Mouse (Mus musculus): ENCODE measurements around the gene Neu1. TPM values are rescaled to one million over a fixed set of nuclear protein-coding genes. Genes with fewer than 3 reads are reported as not detected.

Gene Neu1
- polyA plus RNA-seq, 1 experiment, result 13.6 TPM

DNA sequence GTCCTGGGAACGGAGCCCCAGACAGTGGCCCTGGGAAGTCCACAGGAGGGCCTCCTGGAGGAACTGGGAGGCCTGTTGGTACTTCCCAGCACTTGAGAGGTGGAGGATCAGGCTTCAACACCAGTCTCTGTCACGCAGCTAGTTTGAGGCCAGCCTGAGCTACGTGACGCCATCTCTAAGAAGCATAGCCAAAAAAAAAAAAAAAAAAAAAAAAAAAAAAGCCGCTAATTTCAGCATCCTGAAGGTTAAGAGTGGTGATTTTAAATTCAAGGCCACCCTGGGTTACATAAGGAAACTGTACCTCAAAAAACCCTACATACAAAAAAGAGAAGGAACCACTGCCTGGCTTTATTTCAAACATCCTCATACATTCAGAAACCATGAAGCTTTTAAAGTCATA lies 6.8 kb upstream of the Neu1 start:
- Histone ChIP-seq H3K27ac (ENCODE audit: insufficient read depth, low read length) (no peak overlapping the region), H3K27me3 (ENCODE audit: control insufficient read depth, insufficient read depth, low read length, poor library complexity, severe bottlenecking) (no peaks in the 10 kb centered on the region), H3K9me3 (replicated peaks; ENCODE audit: control insufficient read depth, insufficient read depth, low read length, poor library complexity, severe bottlenecking) (no peaks in the 10 kb centered on the region), H3K4me1 (ENCODE audit: control insufficient read depth, insufficient read depth, low read length) (no peaks in the 10 kb centered on the region), H3K36me3 (ENCODE audit: control insufficient read depth, insufficient read depth, low read length, poor library complexity, severe bottlenecking) (no peaks in the 10 kb centered on the region), H3K4me3 (ENCODE audit: low read depth, low read length) (no peak overlapping the region), H3K9ac (ENCODE audit: low read depth, poor library complexity, severe bottlenecking) (no peak overlapping the region)
- TF ChIP-seq POLR2A (IDR thresholded peaks at IDR 0.05; ENCODE audit: insufficient read depth, low read length) (no peak), CTCF (IDR thresholded peaks at IDR 0.05; ENCODE audit: low read depth, low read length) (no peak), EP300 (IDR thresholded peaks at IDR 0.05; ENCODE audit: insufficient read depth, low read depth, low read length) (no peak)

DNA sequence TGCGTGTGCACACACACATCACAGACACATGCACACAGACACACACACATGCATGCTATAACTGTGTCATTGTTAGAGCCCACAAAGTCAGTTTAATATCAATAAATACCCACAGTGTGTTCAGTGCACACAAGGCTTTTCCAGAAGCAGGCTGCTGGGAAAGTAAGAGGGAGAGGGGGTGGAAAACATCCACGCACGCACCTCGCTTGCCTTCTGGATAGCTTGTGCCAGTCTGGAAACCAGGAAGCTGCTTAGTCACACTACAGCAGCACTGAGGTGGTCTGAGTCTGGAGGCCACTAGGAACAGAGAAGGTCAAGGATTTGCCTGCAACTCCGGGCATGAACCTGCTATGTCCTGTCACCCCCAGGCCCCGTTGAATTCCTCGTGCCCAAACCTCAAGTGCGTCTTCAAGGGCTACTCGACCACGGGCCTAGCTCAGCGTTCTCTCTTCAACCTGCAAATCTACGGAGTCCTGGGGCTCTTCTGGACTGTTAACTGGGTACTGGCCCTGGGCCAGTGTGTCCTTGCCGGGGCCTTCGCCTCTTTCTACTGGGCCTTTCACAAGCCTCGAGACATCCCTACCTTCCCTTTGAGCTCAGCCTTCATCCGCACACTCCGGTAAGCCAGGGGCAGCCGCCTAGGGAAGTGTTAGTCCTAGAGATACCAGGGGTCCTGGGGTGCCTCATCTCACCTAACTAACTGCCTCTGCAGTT lies 3.6 kb upstream of the Neu1 start:
- H3K27me3 ChIP-seq (ENCODE audit: control insufficient read depth, insufficient read depth, low read length, poor library complexity, severe bottlenecking), result no peaks in the 10 kb centered on the region
- no peaks in the 10 kb centered on the region for H3K36me3 ChIP-seq (ENCODE audit: control insufficient read depth, insufficient read depth, low read length, poor library complexity, severe bottlenecking)
- TF ChIP-seq CTCF (IDR thresholded peaks at IDR 0.05; ENCODE audit: low read depth, low read length), result no peak
- no peak for TF ChIP-seq POLR2A (IDR thresholded peaks at IDR 0.05; ENCODE audit: insufficient read depth, low read length)
- no peak for TF ChIP-seq EP300 (IDR thresholded peaks at IDR 0.05; ENCODE audit: insufficient read depth, low read depth, low read length)
- 0 out of 2 replicates have a peak overlapping the region, but pooled peaks have one; percentile 50 for H3K4me3 ChIP-seq (ENCODE audit: low read depth, low read length)
- peak overlapping the region; percentile 15; the same call in 1 of the 2 replicates for H3K9ac ChIP-seq (ENCODE audit: low read depth, poor library complexity, severe bottlenecking)
- H3K4me1 ChIP-seq (ENCODE audit: control insufficient read depth, insufficient read depth, low read length), result no peaks in the 10 kb centered on the region
- H3K27ac ChIP-seq (ENCODE audit: insufficient read depth, low read length), result no peak overlapping the region
- H3K9me3 ChIP-seq (replicated peaks; ENCODE audit: control insufficient read depth, insufficient read depth, low read length, poor library complexity, severe bottlenecking), result no peaks in the 10 kb centered on the region

DNA sequence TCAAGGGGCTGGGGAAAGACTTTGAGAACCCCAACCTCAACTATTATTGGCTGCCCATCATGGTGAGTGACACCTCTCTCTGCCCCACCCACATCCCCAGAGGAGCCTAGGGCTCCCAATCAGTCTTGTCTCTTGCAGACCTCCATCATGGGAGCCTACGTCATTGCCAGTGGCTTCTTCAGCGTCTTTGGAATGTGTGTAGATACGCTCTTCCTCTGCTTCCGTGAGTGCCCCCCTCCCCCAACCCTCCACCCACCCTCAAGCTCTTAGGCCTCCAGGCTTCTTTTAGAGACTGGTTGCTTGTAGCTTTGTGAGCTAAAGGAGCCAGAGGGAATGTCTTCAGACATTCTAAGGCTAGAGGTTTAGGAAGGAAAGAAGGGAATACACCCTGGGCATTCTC lies 2.2 kb upstream of the Neu1 start:
- no peaks in the 10 kb centered on the region for H3K27me3 ChIP-seq (ENCODE audit: control insufficient read depth, insufficient read depth, low read length, poor library complexity, severe bottlenecking)
- TF ChIP-seq EP300 (IDR thresholded peaks at IDR 0.05; ENCODE audit: insufficient read depth, low read depth, low read length) (no peak), CTCF (IDR thresholded peaks at IDR 0.05; ENCODE audit: low read depth, low read length) (no peak), POLR2A (IDR thresholded peaks at IDR 0.05; ENCODE audit: insufficient read depth, low read length) (no peak)
- no peak overlapping the region for H3K4me3 ChIP-seq (ENCODE audit: low read depth, low read length)
- H3K4me1 ChIP-seq (ENCODE audit: control insufficient read depth, insufficient read depth, low read length), result no peaks in the 10 kb centered on the region
- H3K9me3 ChIP-seq (replicated peaks; ENCODE audit: control insufficient read depth, insufficient read depth, low read length, poor library complexity, severe bottlenecking), result no peaks in the 10 kb centered on the region
- no peak overlapping the region for H3K9ac ChIP-seq (ENCODE audit: low read depth, poor library complexity, severe bottlenecking)
- no peak overlapping the region for H3K27ac ChIP-seq (ENCODE audit: insufficient read depth, low read length)
- H3K36me3 ChIP-seq (ENCODE audit: control insufficient read depth, insufficient read depth, low read length, poor library complexity, severe bottlenecking), result no peaks in the 10 kb centered on the region

DNA sequence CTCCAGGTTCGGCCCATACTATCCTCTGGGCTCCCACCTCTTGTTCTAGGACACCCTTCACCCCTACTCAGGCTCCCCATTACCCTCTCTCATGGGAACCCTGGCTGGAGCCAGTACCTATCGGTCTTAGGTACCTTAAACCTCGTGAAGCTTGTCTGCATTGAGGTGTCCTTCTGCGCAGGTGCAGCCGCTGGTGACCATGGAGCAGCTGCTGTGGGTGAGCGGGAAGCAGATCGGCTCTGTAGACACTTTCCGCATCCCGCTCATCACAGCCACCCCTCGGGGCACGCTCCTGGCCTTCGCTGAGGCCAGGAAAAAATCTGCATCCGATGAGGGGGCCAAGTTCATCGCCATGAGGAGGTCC lies 664 bp downstream of the Neu1 start:
- Histone ChIP-seq H3K4me1 (ENCODE audit: control insufficient read depth, insufficient read depth, low read length) (peaks cover 2% of the 10 kb centered on the region), H3K27ac (ENCODE audit: insufficient read depth, low read length) (no peak overlapping the region), H3K27me3 (ENCODE audit: control insufficient read depth, insufficient read depth, low read length, poor library complexity, severe bottlenecking) (no peaks in the 10 kb centered on the region), H3K36me3 (ENCODE audit: control insufficient read depth, insufficient read depth, low read length, poor library complexity, severe bottlenecking) (no peaks in the 10 kb centered on the region), H3K9me3 (replicated peaks; ENCODE audit: control insufficient read depth, insufficient read depth, low read length, poor library complexity, severe bottlenecking) (no peaks in the 10 kb centered on the region), H3K9ac (ENCODE audit: low read depth, poor library complexity, severe bottlenecking) (peak overlapping the region; percentile 60), H3K4me3 (ENCODE audit: low read depth, low read length) (peak overlapping the region; percentile 92)
- TF ChIP-seq EP300 (IDR thresholded peaks at IDR 0.05; ENCODE audit: insufficient read depth, low read depth, low read length) (no peak), CTCF (IDR thresholded peaks at IDR 0.05; ENCODE audit: low read depth, low read length) (no peak), POLR2A (IDR thresholded peaks at IDR 0.05; ENCODE audit: insufficient read depth, low read length) (no peak)

DNA sequence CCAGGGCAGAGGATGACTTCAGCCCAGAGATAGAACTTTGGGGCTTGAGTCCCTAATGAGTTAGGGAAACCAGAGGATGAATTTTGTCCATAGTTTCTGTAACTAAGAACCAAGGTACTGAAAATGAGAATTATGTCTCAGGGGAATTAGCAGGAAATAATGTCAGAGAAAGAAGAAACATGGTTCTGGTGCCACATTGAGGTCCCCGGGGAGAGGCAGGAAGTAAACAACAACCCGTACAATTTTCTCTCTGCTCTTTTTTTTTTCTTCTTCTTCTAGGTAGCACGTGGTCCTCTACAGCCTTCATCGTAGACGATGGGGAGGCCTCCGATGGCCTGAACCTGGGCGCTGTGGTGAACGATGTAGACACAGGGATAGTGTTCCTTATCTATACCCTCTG lies 1.2 kb downstream of the Neu1 start:
- Histone ChIP-seq H3K27ac (ENCODE audit: insufficient read depth, low read length) (no peak overlapping the region), H3K9me3 (replicated peaks; ENCODE audit: control insufficient read depth, insufficient read depth, low read length, poor library complexity, severe bottlenecking) (no peaks in the 10 kb centered on the region)

DNA sequence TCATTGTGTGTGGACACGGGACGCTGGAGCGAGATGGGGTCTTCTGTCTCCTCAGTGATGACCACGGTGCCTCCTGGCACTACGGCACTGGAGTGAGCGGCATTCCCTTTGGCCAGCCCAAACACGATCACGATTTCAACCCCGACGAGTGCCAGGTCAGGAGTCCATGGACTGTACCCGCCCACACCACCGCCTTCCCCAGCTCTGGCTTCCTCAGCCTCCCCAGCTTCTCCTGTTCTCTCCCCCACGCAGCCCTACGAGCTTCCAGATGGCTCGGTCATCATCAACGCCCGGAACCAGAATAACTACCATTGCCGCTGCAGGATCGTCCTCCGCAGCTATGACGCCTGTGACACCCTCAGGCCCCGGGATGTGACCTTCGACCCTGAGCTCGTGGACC lies 3.0 kb downstream of the Neu1 start:
- Histone ChIP-seq H3K9me3 (replicated peaks; ENCODE audit: control insufficient read depth, insufficient read depth, low read length, poor library complexity, severe bottlenecking) (no peaks in the 10 kb centered on the region), H3K4me1 (ENCODE audit: control insufficient read depth, insufficient read depth, low read length) (peaks cover 2% of the 10 kb centered on the region), H3K27me3 (ENCODE audit: control insufficient read depth, insufficient read depth, low read length, poor library complexity, severe bottlenecking) (no peaks in the 10 kb centered on the region), H3K36me3 (ENCODE audit: control insufficient read depth, insufficient read depth, low read length, poor library complexity, severe bottlenecking) (no peaks in the 10 kb centered on the region), H3K4me3 (ENCODE audit: low read depth, low read length) (peak overlapping the region; percentile 8; the same call in 1 of the 2 replicates), H3K27ac (ENCODE audit: insufficient read depth, low read length) (no peak overlapping the region), H3K9ac (ENCODE audit: low read depth, poor library complexity, severe bottlenecking) (peak overlapping the region; percentile 20; the same call in 1 of the 2 replicates)
- TF ChIP-seq EP300 (IDR thresholded peaks at IDR 0.05; ENCODE audit: insufficient read depth, low read depth, low read length), result no peak
- no peak for TF ChIP-seq CTCF (IDR thresholded peaks at IDR 0.05; ENCODE audit: low read depth, low read length)
- TF ChIP-seq POLR2A (IDR thresholded peaks at IDR 0.05; ENCODE audit: insufficient read depth, low read length), result no peak

More for the DNA sequence above, 1.2 kb downstream of the Neu1 start:
- no peaks in the 10 kb centered on the region for H3K27me3 ChIP-seq (ENCODE audit: control insufficient read depth, insufficient read depth, low read length, poor library complexity, severe bottlenecking)
- peaks cover 2% of the 10 kb centered on the region for H3K4me1 ChIP-seq (ENCODE audit: control insufficient read depth, insufficient read depth, low read length)
- peak overlapping the region; percentile 60; the same call in 1 of the 2 replicates for H3K9ac ChIP-seq (ENCODE audit: low read depth, poor library complexity, severe bottlenecking)
- TF ChIP-seq CTCF (IDR thresholded peaks at IDR 0.05; ENCODE audit: low read depth, low read length), result no peak
- no peak for TF ChIP-seq EP300 (IDR thresholded peaks at IDR 0.05; ENCODE audit: insufficient read depth, low read depth, low read length)
- no peak for TF ChIP-seq POLR2A (IDR thresholded peaks at IDR 0.05; ENCODE audit: insufficient read depth, low read length)
- peak overlapping the region; percentile 92 for H3K4me3 ChIP-seq (ENCODE audit: low read depth, low read length)
- no peaks in the 10 kb centered on the region for H3K36me3 ChIP-seq (ENCODE audit: control insufficient read depth, insufficient read depth, low read length, poor library complexity, severe bottlenecking)

Data from ES-Bruce4 (cell line).